Mouse (Mus musculus): ENCODE results near the gene Tspan11.

DNA sequence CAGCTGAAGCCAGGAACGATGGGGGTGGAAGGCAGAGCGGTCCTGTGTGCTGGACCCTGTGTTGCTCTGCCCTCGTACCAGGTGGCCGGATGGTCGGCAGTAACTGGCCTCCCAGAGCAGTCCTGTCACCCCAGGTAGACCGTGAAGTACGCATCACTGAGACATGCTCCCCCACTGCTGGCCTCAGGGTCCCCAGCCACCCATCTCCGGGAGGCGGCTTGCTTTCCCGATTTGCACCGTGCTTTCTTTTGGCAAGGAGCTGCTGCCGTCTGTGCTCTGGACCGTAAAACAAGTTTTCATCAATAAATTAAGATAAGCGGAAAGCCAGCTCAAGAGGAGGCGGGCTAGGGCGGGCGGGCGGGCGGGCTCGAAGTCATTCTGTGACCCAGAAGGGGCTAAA lies 91.6 kb downstream of the Tspan11 start:
- TF ChIP-seq CTCF (IDR thresholded peaks at IDR 0.05; ENCODE audit: low read depth, low read length) (no peak), GATA1 (IDR thresholded peaks at IDR 0.05; ENCODE audit: borderline replicate concordance, low read length) (no peak), POLR2AphosphoS5 (IDR thresholded peaks at IDR 0.05; ENCODE audit: insufficient replicate concordance, low read depth, low read length) (no peak), TAL1 (conservative IDR thresholded peaks at IDR 0.05; ENCODE audit: low read depth, low read length) (no peak), GATA2 (IDR thresholded peaks at IDR 0.05; ENCODE audit: borderline replicate concordance, low read depth, low read length) (no peak)

Data from G1E (cell line).